Comparison of ENCODE assay signal across 9 mouse cellular contexts in genomic region chr19:24453379-24453778, GRCm38 (mm10). TPM values are rescaled to one million over a fixed set of nuclear protein-coding genes. Genes with fewer than 3 reads are reported as not detected.
DNase-seq lines count a peak whose midpoint lies in the region; ATAC-seq lines count a peak whose summit lies in the region.
"Had no signal": no experiment of that assay in that cellular context is flagged by ENCODE, and none has a peak within 500 bp of the region (broad histone marks: within the 10 kb centered on the region; RNA-seq: fewer than 3 reads in every experiment).

No protein-coding gene starts in this region.

- no peak overlapping the region for H3K4me3 ChIP-seq in intestine, embryonic 15.5 days (replicated peaks)
- no peak overlapping the region for H3K4me3 ChIP-seq in stomach, embryonic 15.5 days (replicated peaks)

- H3K27ac ChIP-seq in intestine, embryonic 15.5 days = 0 out of 2 replicates have a peak overlapping the region, but pooled peaks have one; percentile 44
- H3K27ac ChIP-seq in stomach, embryonic 15.5 days = no peak overlapping the region

- no peaks in the 10 kb centered on the region for H3K9me3 ChIP-seq in intestine, embryonic 15.5 days
- H3K9me3 ChIP-seq in stomach, embryonic 15.5 days = no peaks in the 10 kb centered on the region

- no peak for ATAC-seq in intestine, embryonic 15.5 days
- ATAC-seq in stomach, embryonic 15.5 days (ENCODE audit: insufficient read depth, low FRiP score, low read depth) = no peak
- no peak for ATAC-seq in megakaryocyte-erythroid progenitor cell, adult 5-6 weeks (replicated peaks; ENCODE audit: low FRiP score, low TSS enrichment, poor library complexity, severe bottlenecking)

- no peak overlapping the region for H3K9ac ChIP-seq in intestine, embryonic 15.5 days
- no peak overlapping the region for H3K9ac ChIP-seq in stomach, embryonic 15.5 days

- no peaks in the 10 kb centered on the region for H3K27me3 ChIP-seq in intestine, embryonic 15.5 days (replicated peaks)
- no peaks in the 10 kb centered on the region for H3K27me3 ChIP-seq in stomach, embryonic 15.5 days (replicated peaks)

- peak; percentile 27 for DNase-seq in cerebellum, adult 11-12 months
- DNase-seq in cerebellum, postnatal 4 days (ENCODE audit: low spot score in 2 of 2) = no peak
- DNase-seq in lung, postnatal 36 days = peak; percentile 18
- no peak for DNase-seq in lung, postnatal 14 days
- DNase-seq in spleen, postnatal 10 days (ENCODE audit: low spot score in 2 of 2) = no peak
- DNase-seq: thymus, postnatal 14 days had no signal

- peaks cover 4% of the 10 kb centered on the region for H3K4me1 ChIP-seq in intestine, embryonic 15.5 days (replicated peaks)
- 0 out of 2 replicates have a peak, but pooled peaks cover 3% of the 10 kb centered on the region for H3K4me1 ChIP-seq in stomach, embryonic 15.5 days

- peak overlapping the region; percentile 28; the same call in 1 of the 2 replicates for H3K4me2 ChIP-seq in intestine, embryonic 15.5 days (replicated peaks)
- H3K4me2 ChIP-seq in stomach, embryonic 15.5 days = peak overlapping the region; percentile 10; the same call in 1 of the 2 replicates

- 55% methylated on average over 13 of the region's 13 CpGs for WGBS in intestine, embryonic 15.5 days
- 56% methylated on average over 13 of the region's 13 CpGs for WGBS in stomach, embryonic 15.5 days

- no peaks in the 10 kb centered on the region for H3K36me3 ChIP-seq in intestine, embryonic 15.5 days
- H3K36me3 ChIP-seq in stomach, embryonic 15.5 days = no peaks in the 10 kb centered on the region

RNA-seq across cellular contexts. Expression of gene Fam122a, which starts 23.8 kb away (rescaled TPM):
- polyA plus RNA-seq in intestine, embryonic 15.5 days (2015; fragmentation: Nextera tagmentation; extraction: Ambion mirVana) = 44.5 and 50.0 TPM in 2 replicates
- 49.9 and 55.2 TPM in 2 replicates for polyA plus RNA-seq in stomach, embryonic 15.5 days (2015; fragmentation: Nextera tagmentation; extraction: Ambion mirVana)
- total RNA-seq in megakaryocyte-erythroid progenitor cell, adult 5-6 weeks (2014; fragmentation: Nextera tagmentation) = 38.7 and 54.7 TPM in 2 replicates
- total RNA-seq in megakaryocyte-erythroid progenitor cell, adult 5-6 weeks (2017) = 5.6 and 7.7 TPM in 2 replicates

Comparison
In these comparisons a context has a peak if more than half of its experiments do, and no peak if none do; other contexts are left out.
1. DNase-seq: peak in cerebellum, adult 11-12 months (single experiment) and lung, postnatal 36 days (single experiment); none in cerebellum, postnatal 4 days (0 of 2), lung, postnatal 14 days (single experiment) and spleen, postnatal 10 days (0 of 2).